Mouse (Mus musculus) liver, embryonic 15.5 days (tissue): ENCODE results near the gene Gpr179. TPM values are rescaled to one million over a fixed set of nuclear protein-coding genes. Genes with fewer than 3 reads are reported as not detected.
"Not testable (repeated sequence)": the region's sequence is repeated elsewhere in the genome, so short reads cannot be mapped to it uniquely, and the experiment has no call there.

Experiments
- ATAC-seq: fragments of 200-750 bp; cut with Nextera tagmentation; 2 replicates; pipeline ENCODE4 v1.8.0; 2017; ENCODE audit warnings: moderate number of reproducible peaks, mild to moderate bottlenecking, moderate library complexity; ENCODE audit not compliant: insufficient read depth
- H3K27ac ChIP-seq: fragments of 300-500 bp; sonication (generic); replicated peaks from 2 replicates; pipeline ENCODE4 v1.5.1; 2015; ENCODE audit warnings: mild to moderate bottlenecking, inconsistent platforms
- H3K27me3 ChIP-seq: fragments of 300-500 bp; sonication (generic); 2 replicates; pipeline ENCODE4 v1.6.1; 2015; ENCODE audit warnings: mild to moderate bottlenecking, inconsistent platforms
- H3K36me3 ChIP-seq: fragments of 300-500 bp; sonication (generic); replicated peaks from 2 replicates; pipeline ENCODE4 v1.6.1; 2015; ENCODE audit warnings: moderate library complexity, mild to moderate bottlenecking, inconsistent platforms
- H3K4me1 ChIP-seq: fragments of 300-500 bp; sonication (generic); replicated peaks from 2 replicates; pipeline ENCODE4 v1.6.1; 2015; ENCODE audit warnings: inconsistent platforms
- H3K4me2 ChIP-seq: fragments of 300-500 bp; sonication (generic); 2 replicates; pipeline ENCODE4 v1.6.1; 2015; ENCODE audit warnings: moderate library complexity, mild to moderate bottlenecking, inconsistent platforms
- H3K4me3 ChIP-seq: fragments of 300-500 bp; sonication (generic); replicated peaks from 2 replicates; pipeline ENCODE4 v1.5.1; 2015; ENCODE audit warnings: mild to moderate bottlenecking, inconsistent platforms
- H3K9ac ChIP-seq: fragments of 300-500 bp; sonication (generic); 2 replicates; pipeline ENCODE4 v1.6.1; 2015; ENCODE audit warnings: moderate library complexity, mild to moderate bottlenecking, inconsistent platforms
- H3K9me3 ChIP-seq: fragments of 300-500 bp; sonication (generic); replicated peaks from 2 replicates; pipeline ENCODE4 v1.6.1; 2016; ENCODE audit warnings: inconsistent platforms
- WGBS: fragments of 180-500 bp; shearing (Covaris S2); methylation state at CpG from one replicate; pipeline ENCODE4 v1.1.7; 2015; ENCODE audit warnings: mixed read lengths; ENCODE audit not compliant: insufficient replicate concordance; 5-methylcytosine and 5-hydroxymethylcytosine counted together
- polyA plus RNA-seq: library from polyadenylated mRNA; unstranded; fragments of >200 nt; fragmentation: Nextera tagmentation; extraction: Ambion mirVana; gene quantifications from 2 replicates; pipeline ENCODE4 v1.2.1, GENCODE M21; 2015

Gpr179 gene
- polyA plus RNA-seq, 1 experiment from 2014 or later: not detected

- peaks cover 48% of the 10 kb centered on the region for H3K27me3 ChIP-seq
- H3K4me1 ChIP-seq: peaks cover 9% of the 10 kb centered on the region; the same call in 1 of the 2 replicates
- 68% methylated on average over 12 of the region's 12 CpGs for WGBS
- no peak overlapping the region for H3K4me3 ChIP-seq
- H3K9me3 ChIP-seq: no peaks in the 10 kb centered on the region
- no peaks in the 10 kb centered on the region for H3K36me3 ChIP-seq
- no peak overlapping the region for H3K27ac ChIP-seq
- no peak overlapping the region for H3K9ac ChIP-seq
- H3K4me2 ChIP-seq: no peak overlapping the region
- no peak for ATAC-seq
Measured at GRCm38 (mm10) chr11:97337363-97337762, 14.5 kb downstream of the Gpr179 start.

- no peaks in the 10 kb centered on the region for H3K36me3 ChIP-seq
- no peak overlapping the region for H3K9ac ChIP-seq
- no peak overlapping the region for H3K4me2 ChIP-seq
- ATAC-seq: no peak
- H3K4me1 ChIP-seq: peaks cover 9% of the 10 kb centered on the region; the same call in 1 of the 2 replicates
- no peak overlapping the region for H3K4me3 ChIP-seq
- peaks cover 48% of the 10 kb centered on the region for H3K27me3 ChIP-seq
- H3K27ac ChIP-seq: no peak overlapping the region
- 55% methylated on average over 14 of the region's 14 CpGs for WGBS
- no peaks in the 10 kb centered on the region for H3K9me3 ChIP-seq
Measured at GRCm38 (mm10) chr11:97336751-97337345, 15.0 kb downstream of the Gpr179 start.

- H3K27me3 ChIP-seq: peaks cover 48% of the 10 kb centered on the region
- H3K4me2 ChIP-seq: no peak overlapping the region
- no peak overlapping the region for H3K27ac ChIP-seq
- H3K4me1 ChIP-seq: peaks cover 9% of the 10 kb centered on the region; the same call in 1 of the 2 replicates
- WGBS: 21% methylated on average over 6 of the region's 6 CpGs
- no peak overlapping the region for H3K9ac ChIP-seq
- no peaks in the 10 kb centered on the region for H3K9me3 ChIP-seq
- no peak overlapping the region for H3K4me3 ChIP-seq
- ATAC-seq: no peak
- H3K36me3 ChIP-seq: no peaks in the 10 kb centered on the region
Measured at GRCm38 (mm10) chr11:97336238-97336637, 15.6 kb downstream of the Gpr179 start.

- no peak overlapping the region for H3K9ac ChIP-seq
- peaks cover 9% of the 10 kb centered on the region; the same call in 1 of the 2 replicates for H3K4me1 ChIP-seq
- H3K36me3 ChIP-seq: peaks cover 10% of the 10 kb centered on the region
- no peak overlapping the region for H3K4me2 ChIP-seq
- no peak overlapping the region for H3K27ac ChIP-seq
- peaks cover 44% of the 10 kb centered on the region for H3K27me3 ChIP-seq
- no peak overlapping the region for H3K4me3 ChIP-seq
- no peak for ATAC-seq
- WGBS: 63% methylated on average over 9 of the region's 9 CpGs
- H3K9me3 ChIP-seq: no peaks in the 10 kb centered on the region
Measured at GRCm38 (mm10) chr11:97334400-97334799, 17.5 kb downstream of the Gpr179 start.

GRCm38 (mm10) chr11:97333896-97334295 is 18.0 kb downstream of the Gpr179 start:
- ATAC-seq: no peak
- H3K4me3 ChIP-seq: no peak overlapping the region
- H3K27me3 ChIP-seq: peaks cover 41% of the 10 kb centered on the region
- 45% methylated on average over 1 of the region's 1 CpGs for WGBS
- H3K9ac ChIP-seq: no peak overlapping the region
- H3K4me1 ChIP-seq: peaks cover 9% of the 10 kb centered on the region; the same call in 1 of the 2 replicates
- H3K4me2 ChIP-seq: no peak overlapping the region
- H3K36me3 ChIP-seq: peaks cover 16% of the 10 kb centered on the region
- no peaks in the 10 kb centered on the region for H3K9me3 ChIP-seq
- no peak overlapping the region for H3K27ac ChIP-seq

- no peaks in the 10 kb centered on the region for H3K9me3 ChIP-seq
- H3K36me3 ChIP-seq: peaks cover 24% of the 10 kb centered on the region
- peaks cover 32% of the 10 kb centered on the region for H3K27me3 ChIP-seq
- peaks cover 9% of the 10 kb centered on the region; the same call in 1 of the 2 replicates for H3K4me1 ChIP-seq
- 36% methylated on average over 9 of the region's 9 CpGs for WGBS
- H3K27ac ChIP-seq: no peak overlapping the region
- no peak overlapping the region for H3K9ac ChIP-seq
- ATAC-seq: no peak
- H3K4me3 ChIP-seq: no peak overlapping the region
- H3K4me2 ChIP-seq: no peak overlapping the region
Measured at GRCm38 (mm10) chr11:97333044-97333443, 18.8 kb downstream of the Gpr179 start.

- Histone ChIP-seq H3K4me1 (peaks cover 9% of the 10 kb centered on the region; the same call in 1 of the 2 replicates), H3K9me3 (no peaks in the 10 kb centered on the region), H3K4me2 (no peak overlapping the region), H3K36me3 (peaks cover 37% of the 10 kb centered on the region), H3K27me3 (peaks cover 17% of the 10 kb centered on the region), H3K9ac (no peak overlapping the region), H3K27ac (no peak overlapping the region), H3K4me3 (no peak overlapping the region)
- 78% methylated on average over 12 of the region's 12 CpGs for WGBS
- no peak for ATAC-seq
Measured at GRCm38 (mm10) chr11:97331231-97332190, 20.4 kb downstream of the Gpr179 start.

GRCm38 (mm10) chr11:97330315-97330714 is 21.6 kb downstream of the Gpr179 start:
- WGBS: 82% methylated on average over 1 of the region's 1 CpGs
- Histone ChIP-seq H3K27me3 (peaks cover 5% of the 10 kb centered on the region; the same call in 1 of the 2 replicates), H3K9me3 (no peaks in the 10 kb centered on the region), H3K9ac (no peak overlapping the region), H3K4me1 (peaks cover 9% of the 10 kb centered on the region; the same call in 1 of the 2 replicates), H3K4me3 (no peak overlapping the region), H3K36me3 (peaks cover 49% of the 10 kb centered on the region), H3K27ac (no peak overlapping the region), H3K4me2 (no peak overlapping the region)
- no peak for ATAC-seq

GRCm38 (mm10) chr11:97328148-97328547 is 23.7 kb downstream of the Gpr179 start:
- WGBS: 21% methylated on average over 9 of the region's 9 CpGs
- no peak overlapping the region for H3K9ac ChIP-seq
- H3K27me3 ChIP-seq: no peaks in the 10 kb centered on the region
- H3K36me3 ChIP-seq: peaks cover 68% of the 10 kb centered on the region
- peaks cover 7% of the 10 kb centered on the region; the same call in 1 of the 2 replicates for H3K4me1 ChIP-seq
- no peaks in the 10 kb centered on the region for H3K9me3 ChIP-seq
- H3K27ac ChIP-seq: no peak overlapping the region
- no peak for ATAC-seq
- H3K4me2 ChIP-seq: no peak overlapping the region
- no peak overlapping the region for H3K4me3 ChIP-seq

- no peaks in the 10 kb centered on the region for H3K9me3 ChIP-seq
- WGBS: 53% methylated on average over 1 of the region's 1 CpGs
- H3K4me1 ChIP-seq: no peaks in the 10 kb centered on the region
- no peaks in the 10 kb centered on the region for H3K27me3 ChIP-seq
- H3K4me3 ChIP-seq: no peak overlapping the region
- H3K36me3 ChIP-seq: peaks cover 76% of the 10 kb centered on the region
- H3K9ac ChIP-seq: no peak overlapping the region
- ATAC-seq: no peak
- H3K27ac ChIP-seq: no peak overlapping the region
- H3K4me2 ChIP-seq: no peak overlapping the region
Measured at GRCm38 (mm10) chr11:97325224-97325623, 26.7 kb downstream of the Gpr179 start.

- WGBS: 79% methylated on average over 8 of the region's 8 CpGs
- not testable (repeated sequence) for ATAC-seq, H3K9ac ChIP-seq, H3K4me1 ChIP-seq, H3K9me3 ChIP-seq, H3K4me2 ChIP-seq, H3K4me3 ChIP-seq, H3K27ac ChIP-seq, H3K27me3 ChIP-seq
- H3K36me3 ChIP-seq: peaks cover 47% of the 10 kb centered on the region
Measured at GRCm38 (mm10) chr11:97321894-97322600, 29.8 kb downstream of the Gpr179 start.
